Mouse (Mus musculus) kidney, embryonic 16.5 days (tissue): ENCODE measurements around the gene Sptbn1. TPM values are rescaled to one million over a fixed set of nuclear protein-coding genes. Genes with fewer than 3 reads are reported as not detected.

Experiments
- ATAC-seq: fragments of 200-750 bp; cut with Nextera tagmentation; 2 replicates; pipeline ENCODE4 v1.8.0; 2017; ENCODE audit warnings: moderate TSS enrichment; ENCODE audit not compliant: low FRiP score, low TSS enrichment
- H3K27ac ChIP-seq: fragments of 300-500 bp; sonication (generic); 2 replicates; pipeline ENCODE4 v1.5.1; 2014; ENCODE audit warnings: low read length
- H3K27me3 ChIP-seq: fragments of 300-500 bp; sonication (generic); 2 replicates; pipeline ENCODE4 v1.6.1; 2014; ENCODE audit warnings: low read length, control low read depth, mixed read lengths; ENCODE audit not compliant: insufficient read depth
- H3K36me3 ChIP-seq: fragments of 300-500 bp; sonication (generic); 2 replicates; pipeline ENCODE4 v1.6.1; 2014; ENCODE audit warnings: low read length, control low read depth, mixed read lengths; ENCODE audit not compliant: insufficient read depth
- H3K4me1 ChIP-seq: fragments of 300-500 bp; sonication (generic); 2 replicates; pipeline ENCODE4 v1.6.1; 2014; ENCODE audit warnings: low read length, control low read depth, mixed read lengths; ENCODE audit not compliant: insufficient read depth
- H3K4me2 ChIP-seq: fragments of 300-500 bp; sonication (generic); replicated peaks from 2 replicates; pipeline ENCODE4 v1.6.1; 2014; ENCODE audit warnings: low read depth, low read length
- H3K4me3 ChIP-seq: fragments of 300-500 bp; sonication (generic); 2 replicates; pipeline ENCODE4 v1.5.1; 2014; ENCODE audit warnings: mild to moderate bottlenecking, low read length
- H3K9ac ChIP-seq: fragments of 300-500 bp; sonication (generic); replicated peaks from 2 replicates; pipeline ENCODE4 v1.6.1; 2014; ENCODE audit warnings: low read length
- H3K9me3 ChIP-seq: fragments of 300-500 bp; sonication (generic); 2 replicates; pipeline ENCODE4 v1.6.1; 2016; ENCODE audit warnings: low read length, control low read depth
- WGBS: fragments of 180-500 bp; shearing (Covaris S2); extraction: QIAGEN DNeasy Blood & Tissue Kit; methylation state at CpG from one replicate; pipeline ENCODE4 v1.1.7; 2014; 5-methylcytosine and 5-hydroxymethylcytosine counted together
- polyA plus RNA-seq: library from polyadenylated mRNA; unstranded; fragments of >200 nt; fragmentation: Nextera tagmentation; extraction: Ambion mirVana; gene quantifications from 2 replicates; pipeline ENCODE4 v1.2.1, GENCODE M21; 2015

Sptbn1 gene
- polyA plus RNA-seq, 1 experiment from 2014 or later: 119 TPM

- Histone ChIP-seq H3K4me2 (no peak overlapping the region), H3K4me3 (no peak overlapping the region), H3K27me3 (no peaks in the 10 kb centered on the region), H3K4me1 (peaks cover 41% of the 10 kb centered on the region), H3K9me3 (no peaks in the 10 kb centered on the region), H3K9ac (no peak overlapping the region), H3K36me3 (0 out of 2 replicates have a peak, but pooled peaks cover 4% of the 10 kb centered on the region), H3K27ac (peak overlapping the region; percentile 44)
- ATAC-seq: no peak
- 85% methylated on average over 8 of the region's 8 CpGs for WGBS
Observed at GRCm38 (mm10) chr11:30182716-30183411, 85.1 kb downstream of the Sptbn1 start.

GRCm38 (mm10) chr11:30178193-30178592 lies 89.8 kb downstream of the Sptbn1 start:
- 97% methylated on average over 2 of the region's 2 CpGs for WGBS
- Histone ChIP-seq H3K27me3 (no peaks in the 10 kb centered on the region), H3K4me3 (no peak overlapping the region), H3K9me3 (no peaks in the 10 kb centered on the region), H3K27ac (peak overlapping the region; percentile 48; the same call in 1 of the 2 replicates), H3K9ac (no peak overlapping the region), H3K36me3 (no peaks in the 10 kb centered on the region), H3K4me1 (peaks cover 35% of the 10 kb centered on the region), H3K4me2 (no peak overlapping the region)
- no peak for ATAC-seq

GRCm38 (mm10) chr11:30177145-30177840 lies 90.7 kb downstream of the Sptbn1 start:
- H3K27me3 ChIP-seq: no peaks in the 10 kb centered on the region
- peak; percentile 64; the same call in 1 of the 2 replicates for ATAC-seq
- no peak overlapping the region for H3K9ac ChIP-seq
- peak overlapping the region; percentile 48 for H3K27ac ChIP-seq
- 33% methylated on average over 5 of the region's 5 CpGs for WGBS
- H3K9me3 ChIP-seq: no peaks in the 10 kb centered on the region
- H3K4me2 ChIP-seq: 0 out of 2 replicates have a peak overlapping the region, but pooled peaks have one; percentile 9
- H3K4me3 ChIP-seq: no peak overlapping the region
- H3K4me1 ChIP-seq: peaks cover 31% of the 10 kb centered on the region
- no peaks in the 10 kb centered on the region for H3K36me3 ChIP-seq

- Histone ChIP-seq H3K4me3 (no peak overlapping the region), H3K36me3 (no peaks in the 10 kb centered on the region), H3K4me2 (no peak overlapping the region), H3K27me3 (no peaks in the 10 kb centered on the region), H3K4me1 (peaks cover 37% of the 10 kb centered on the region), H3K9ac (no peak overlapping the region), H3K27ac (peak overlapping the region; percentile 57), H3K9me3 (no peaks in the 10 kb centered on the region)
- ATAC-seq: no peak
- 58% methylated on average over 3 of the region's 3 CpGs for WGBS
Observed at GRCm38 (mm10) chr11:30176111-30176510, 91.9 kb downstream of the Sptbn1 start.

GRCm38 (mm10) chr11:30175623-30176022 lies 92.4 kb downstream of the Sptbn1 start:
- 65% methylated on average over 1 of the region's 1 CpGs for WGBS
- no peak overlapping the region for H3K27ac ChIP-seq
- ATAC-seq: no peak

GRCm38 (mm10) chr11:30171586-30172178 lies 96.3 kb downstream of the Sptbn1 start:
- peak; percentile 68; the same call in 1 of the 2 replicates for ATAC-seq
- Histone ChIP-seq H3K9me3 (no peaks in the 10 kb centered on the region), H3K4me3 (no peak overlapping the region), H3K9ac (no peak overlapping the region), H3K27ac (no peak overlapping the region), H3K27me3 (no peaks in the 10 kb centered on the region), H3K4me1 (peaks cover 24% of the 10 kb centered on the region), H3K36me3 (no peaks in the 10 kb centered on the region), H3K4me2 (no peak overlapping the region)
- WGBS: 71% methylated on average over 4 of the region's 4 CpGs

More at GRCm38 (mm10) chr11:30175623-30176022, 92.4 kb downstream of the Sptbn1 start:
- H3K36me3 ChIP-seq: no peaks in the 10 kb centered on the region
- H3K4me2 ChIP-seq: no peak overlapping the region
- no peaks in the 10 kb centered on the region for H3K9me3 ChIP-seq
- H3K4me1 ChIP-seq: peaks cover 37% of the 10 kb centered on the region
- no peak overlapping the region for H3K9ac ChIP-seq
- no peaks in the 10 kb centered on the region for H3K27me3 ChIP-seq
- no peak overlapping the region for H3K4me3 ChIP-seq

GRCm38 (mm10) chr11:30171184-30171583 lies 96.8 kb downstream of the Sptbn1 start:
- Histone ChIP-seq H3K9ac (no peak overlapping the region), H3K4me2 (no peak overlapping the region), H3K27me3 (no peaks in the 10 kb centered on the region), H3K27ac (no peak overlapping the region), H3K4me3 (no peak overlapping the region), H3K4me1 (peaks cover 24% of the 10 kb centered on the region), H3K9me3 (no peaks in the 10 kb centered on the region), H3K36me3 (no peaks in the 10 kb centered on the region)
- ATAC-seq: no peak
- WGBS: 75% methylated on average over 5 of the region's 5 CpGs

- peaks cover 29% of the 10 kb centered on the region for H3K4me1 ChIP-seq
- ATAC-seq: no peak
- no peaks in the 10 kb centered on the region for H3K36me3 ChIP-seq
- no peaks in the 10 kb centered on the region for H3K9me3 ChIP-seq
- 64% methylated on average over 4 of the region's 4 CpGs for WGBS
- no peak overlapping the region for H3K4me3 ChIP-seq
- no peaks in the 10 kb centered on the region for H3K27me3 ChIP-seq
- H3K27ac ChIP-seq: peak overlapping the region; percentile 35; the same call in 1 of the 2 replicates
- H3K4me2 ChIP-seq: no peak overlapping the region
- 0 out of 2 replicates have a peak overlapping the region, but pooled peaks have one; percentile 1 for H3K9ac ChIP-seq
Observed at GRCm38 (mm10) chr11:30166551-30166922, 101.4 kb downstream of the Sptbn1 start.

- Histone ChIP-seq H3K27me3 (no peaks in the 10 kb centered on the region), H3K27ac (no peak overlapping the region)
Observed at GRCm38 (mm10) chr11:30165861-30166550, 102.0 kb downstream of the Sptbn1 start.

More at GRCm38 (mm10) chr11:30165861-30166550, 102.0 kb downstream of the Sptbn1 start:
- 48% methylated on average over 5 of the region's 5 CpGs for WGBS
- Histone ChIP-seq H3K4me2 (no peak overlapping the region), H3K36me3 (no peaks in the 10 kb centered on the region), H3K4me1 (peaks cover 30% of the 10 kb centered on the region), H3K9ac (no peak overlapping the region), H3K4me3 (no peak overlapping the region), H3K9me3 (no peaks in the 10 kb centered on the region)
- 0 out of 2 replicates have a peak, but pooled peaks have one; percentile 58 for ATAC-seq
